Mouse (Mus musculus): ENCODE results near the gene Zbtb16. TPM values are rescaled to one million over a fixed set of nuclear protein-coding genes. Genes with fewer than 3 reads are reported as not detected.

Gene Zbtb16
- polyA plus RNA-seq, 1 experiment: 4.1 TPM

- Histone ChIP-seq H3K27me3 (ENCODE audit: control insufficient read depth, insufficient read depth, low read length) (no peaks in the 10 kb centered on the region), H3K4me3 (ENCODE audit: control insufficient read depth, insufficient read depth, low read length) (no peak overlapping the region), H3K27ac (ENCODE audit: control insufficient read depth, insufficient read depth, low read length) (no peak overlapping the region), H3K4me1 (replicated peaks; ENCODE audit: control insufficient read depth, insufficient read depth, low read length) (no peaks in the 10 kb centered on the region; the same call in 1 of the 2 replicates), H3K36me3 (ENCODE audit: control insufficient read depth, insufficient read depth, low read length) (no peaks in the 10 kb centered on the region)
- TF ChIP-seq CTCF (IDR thresholded peaks at IDR 0.05; ENCODE audit: borderline replicate concordance, control insufficient read depth, extremely low read depth, insufficient read depth, low read length, poor library complexity) (no peak), POLR2A (IDR thresholded peaks at IDR 0.05; ENCODE audit: control insufficient read depth, extremely low read depth, insufficient read depth, low read length, poor library complexity) (no peak)
- WGBS: 75% methylated on average over 15 of the region's 15 CpGs
- DNase-seq: no peak
Observed at GRCm38 (mm10) chr9:48782284-48783060, 53.5 kb downstream of the Zbtb16 start.

- H3K4me3 ChIP-seq (ENCODE audit: control insufficient read depth, insufficient read depth, low read length): no peak overlapping the region
- DNase-seq: no peak
- H3K27me3 ChIP-seq (ENCODE audit: control insufficient read depth, insufficient read depth, low read length): no peaks in the 10 kb centered on the region
- no peak overlapping the region for H3K27ac ChIP-seq (ENCODE audit: control insufficient read depth, insufficient read depth, low read length)
- no peaks in the 10 kb centered on the region for H3K36me3 ChIP-seq (ENCODE audit: control insufficient read depth, insufficient read depth, low read length)
- H3K4me1 ChIP-seq (replicated peaks; ENCODE audit: control insufficient read depth, insufficient read depth, low read length): no peaks in the 10 kb centered on the region
- TF ChIP-seq CTCF (IDR thresholded peaks at IDR 0.05; ENCODE audit: borderline replicate concordance, control insufficient read depth, extremely low read depth, insufficient read depth, low read length, poor library complexity) (no peak), POLR2A (IDR thresholded peaks at IDR 0.05; ENCODE audit: control insufficient read depth, extremely low read depth, insufficient read depth, low read length, poor library complexity) (no peak)
- WGBS: 96% methylated on average over 7 of the region's 7 CpGs
Observed at GRCm38 (mm10) chr9:48776268-48776667, 59.8 kb downstream of the Zbtb16 start.

GRCm38 (mm10) chr9:48775561-48775960 lies 60.5 kb downstream of the Zbtb16 start:
- DNase-seq: no peak
- no peaks in the 10 kb centered on the region for H3K27me3 ChIP-seq (ENCODE audit: control insufficient read depth, insufficient read depth, low read length)
- no peak overlapping the region for H3K4me3 ChIP-seq (ENCODE audit: control insufficient read depth, insufficient read depth, low read length)
- 68% methylated on average over 2 of the region's 2 CpGs for WGBS
- H3K27ac ChIP-seq (ENCODE audit: control insufficient read depth, insufficient read depth, low read length): no peak overlapping the region
- H3K36me3 ChIP-seq (ENCODE audit: control insufficient read depth, insufficient read depth, low read length): no peaks in the 10 kb centered on the region
- TF ChIP-seq POLR2A (IDR thresholded peaks at IDR 0.05; ENCODE audit: control insufficient read depth, extremely low read depth, insufficient read depth, low read length, poor library complexity) (no peak), CTCF (IDR thresholded peaks at IDR 0.05; ENCODE audit: borderline replicate concordance, control insufficient read depth, extremely low read depth, insufficient read depth, low read length, poor library complexity) (no peak)
- no peaks in the 10 kb centered on the region for H3K4me1 ChIP-seq (replicated peaks; ENCODE audit: control insufficient read depth, insufficient read depth, low read length)

GRCm38 (mm10) chr9:48773710-48774109 lies 62.3 kb downstream of the Zbtb16 start:
- WGBS: 95% methylated on average over 8 of the region's 8 CpGs
- no peak for DNase-seq
- no peaks in the 10 kb centered on the region for H3K4me1 ChIP-seq (replicated peaks; ENCODE audit: control insufficient read depth, insufficient read depth, low read length)
- TF ChIP-seq CTCF (IDR thresholded peaks at IDR 0.05; ENCODE audit: borderline replicate concordance, control insufficient read depth, extremely low read depth, insufficient read depth, low read length, poor library complexity) (no peak), POLR2A (IDR thresholded peaks at IDR 0.05; ENCODE audit: control insufficient read depth, extremely low read depth, insufficient read depth, low read length, poor library complexity) (no peak)
- no peak overlapping the region for H3K4me3 ChIP-seq (ENCODE audit: control insufficient read depth, insufficient read depth, low read length)
- no peaks in the 10 kb centered on the region for H3K27me3 ChIP-seq (ENCODE audit: control insufficient read depth, insufficient read depth, low read length)
- H3K36me3 ChIP-seq (ENCODE audit: control insufficient read depth, insufficient read depth, low read length): no peaks in the 10 kb centered on the region
- no peak overlapping the region for H3K27ac ChIP-seq (ENCODE audit: control insufficient read depth, insufficient read depth, low read length)

- H3K36me3 ChIP-seq (ENCODE audit: control insufficient read depth, insufficient read depth, low read length): no peaks in the 10 kb centered on the region
- H3K27me3 ChIP-seq (ENCODE audit: control insufficient read depth, insufficient read depth, low read length): no peaks in the 10 kb centered on the region
- no peaks in the 10 kb centered on the region for H3K4me1 ChIP-seq (replicated peaks; ENCODE audit: control insufficient read depth, insufficient read depth, low read length)
- H3K27ac ChIP-seq (ENCODE audit: control insufficient read depth, insufficient read depth, low read length): no peak overlapping the region
- WGBS: 96% methylated on average over 6 of the region's 6 CpGs
- DNase-seq: no peak
- H3K4me3 ChIP-seq (ENCODE audit: control insufficient read depth, insufficient read depth, low read length): no peak overlapping the region
- no peak for TF ChIP-seq CTCF (IDR thresholded peaks at IDR 0.05; ENCODE audit: borderline replicate concordance, control insufficient read depth, extremely low read depth, insufficient read depth, low read length, poor library complexity)
- no peak for TF ChIP-seq POLR2A (IDR thresholded peaks at IDR 0.05; ENCODE audit: control insufficient read depth, extremely low read depth, insufficient read depth, low read length, poor library complexity)
Observed at GRCm38 (mm10) chr9:48773130-48773529, 62.9 kb downstream of the Zbtb16 start.

- no peak overlapping the region for H3K27ac ChIP-seq (ENCODE audit: control insufficient read depth, insufficient read depth, low read length)
- no peaks in the 10 kb centered on the region for H3K4me1 ChIP-seq (replicated peaks; ENCODE audit: control insufficient read depth, insufficient read depth, low read length)
- no peaks in the 10 kb centered on the region for H3K36me3 ChIP-seq (ENCODE audit: control insufficient read depth, insufficient read depth, low read length)
- no peak for DNase-seq
- no peak overlapping the region for H3K4me3 ChIP-seq (ENCODE audit: control insufficient read depth, insufficient read depth, low read length)
- no peaks in the 10 kb centered on the region for H3K27me3 ChIP-seq (ENCODE audit: control insufficient read depth, insufficient read depth, low read length)
- TF ChIP-seq POLR2A (IDR thresholded peaks at IDR 0.05; ENCODE audit: control insufficient read depth, extremely low read depth, insufficient read depth, low read length, poor library complexity) (no peak), CTCF (IDR thresholded peaks at IDR 0.05; ENCODE audit: borderline replicate concordance, control insufficient read depth, extremely low read depth, insufficient read depth, low read length, poor library complexity) (no peak)
- 77% methylated on average over 6 of the region's 6 CpGs for WGBS
Observed at GRCm38 (mm10) chr9:48771504-48771903, 64.5 kb downstream of the Zbtb16 start.

Measured in thymus, adult 2 months (tissue).